23 mouse cellular contexts compared by ENCODE assay signal in genomic region chr5:107491036-107491435, GRCm38 (mm10). TPM values are rescaled to one million over a fixed set of nuclear protein-coding genes. Genes with fewer than 3 reads are reported as not detected.
"Had no signal": no experiment of that assay in that cellular context is flagged by ENCODE, and none has a peak within 500 bp of the region (broad histone marks: within the 10 kb centered on the region; RNA-seq: fewer than 3 reads in every experiment).

No protein-coding gene starts in this region.

- H3K9ac ChIP-seq: intestine, embryonic 15.5 days; kidney, embryonic 15.5 days; liver, embryonic 14.5 days; liver, postnatal 0 days; midbrain, embryonic 12.5 days; midbrain, embryonic 15.5 days; neural tube, embryonic 13.5 days had no signal

- H3K36me3 ChIP-seq: intestine, embryonic 15.5 days; midbrain, embryonic 15.5 days; neural tube, embryonic 13.5 days had no signal

- H3K9me3 ChIP-seq: intestine, embryonic 15.5 days; kidney, embryonic 15.5 days; midbrain, embryonic 12.5 days; midbrain, embryonic 15.5 days; neural tube, embryonic 13.5 days had no signal

- DNase-seq: kidney, adult 11 months; kidney, adult 8-10 months; kidney, postnatal 10 days; kidney, postnatal 36 days; layer of hippocampus, postnatal 36 days; liver, postnatal 0 days; thymus, adult 18-20 months; thymus, postnatal 36 days had no signal

- H3K4me1 ChIP-seq: intestine, embryonic 15.5 days; kidney, embryonic 15.5 days; midbrain, embryonic 12.5 days; midbrain, embryonic 15.5 days; neural tube, embryonic 13.5 days had no signal

- H3K4me3 ChIP-seq: intestine, embryonic 15.5 days; kidney, embryonic 15.5 days; left cerebral cortex, adult 2 months; midbrain, embryonic 12.5 days; midbrain, embryonic 15.5 days; neural tube, embryonic 13.5 days had no signal

- ATAC-seq: intestine, embryonic 15.5 days; liver, postnatal 0 days; midbrain, embryonic 15.5 days had no signal

- H3K4me2 ChIP-seq: intestine, embryonic 15.5 days; kidney, embryonic 15.5 days; liver, embryonic 11.5 days; midbrain, embryonic 12.5 days; midbrain, embryonic 15.5 days; neural tube, embryonic 13.5 days had no signal

- H3K27me3 ChIP-seq: intestine, embryonic 15.5 days; kidney, embryonic 15.5 days; midbrain, embryonic 12.5 days; midbrain, embryonic 15.5 days; neural tube, embryonic 13.5 days had no signal

- H3K27ac ChIP-seq: intestine, embryonic 15.5 days; kidney, embryonic 15.5 days; left cerebral cortex, adult 2 months; liver, embryonic 14.5 days; macrophage; midbrain, embryonic 12.5 days; midbrain, embryonic 15.5 days; neural tube, embryonic 13.5 days had no signal

RNA-seq across cellular contexts. Expression of gene Gm42669, which starts 16.4 kb away (rescaled TPM):
- polyA plus RNA-seq: small intestine, adult 2 months had no signal

RNA-seq across cellular contexts. Expression of gene 1700028K03Rik, which starts 43.5 kb away (rescaled TPM):
- polyA plus RNA-seq: macrophage; small intestine, adult 2 months had no signal

RNA-seq across cellular contexts. Expression of gene Lpcat2b, which starts 59.7 kb away (rescaled TPM):
- polyA plus RNA-seq: intestine, embryonic 15.5 days; kidney, embryonic 15.5 days; limb, embryonic 11.5 days; limb, embryonic 14.5 days; liver, embryonic 11.5 days; liver, embryonic 14.5 days; liver, postnatal 0 days; macrophage; midbrain, embryonic 12.5 days; midbrain, embryonic 15.5 days; neural tube, embryonic 13.5 days; small intestine, adult 2 months; spleen, adult 2 months; stomach, embryonic 16.5 days; urinary bladder, adult 2 months had no signal
